Mouse (Mus musculus) kidney, adult 2 months (tissue): ENCODE results near the gene Prkci. TPM values are rescaled to one million over a fixed set of nuclear protein-coding genes. Genes with fewer than 3 reads are reported as not detected.

Source experiments
- DNase-seq: peaks from one replicate; pipeline ENCODE4 v3.0.0; 2021
- H3K27ac ChIP-seq: fragments of 200-500 bp; 2 replicates; pipeline ENCODE4 v1.5.1; 2012; ENCODE audit warnings: low read depth, low read length, control low read depth, inconsistent platforms; ENCODE audit not compliant: insufficient read depth
- H3K27me3 ChIP-seq: fragments of 200-500 bp; replicated peaks from 2 replicates; pipeline ENCODE4 v1.6.1; 2012; ENCODE audit warnings: mild to moderate bottlenecking, moderate library complexity, low read length, inconsistent platforms; ENCODE audit not compliant: control insufficient read depth, insufficient read depth
- H3K36me3 ChIP-seq: fragments of 200-500 bp; 2 replicates; pipeline ENCODE4 v1.6.1; 2012; ENCODE audit warnings: mild to moderate bottlenecking, moderate library complexity, low read length, inconsistent platforms; ENCODE audit not compliant: control insufficient read depth, insufficient read depth
- H3K4me1 ChIP-seq: fragments of 200-500 bp; 2 replicates; pipeline ENCODE4 v1.6.1; 2011; ENCODE audit warnings: low read length; ENCODE audit not compliant: control insufficient read depth, insufficient read depth
- H3K4me3 ChIP-seq: fragments of 200-500 bp; 2 replicates; pipeline ENCODE4 v1.5.1; 2011; ENCODE audit warnings: mild to moderate bottlenecking, low read depth, low read length, control low read depth; ENCODE audit not compliant: insufficient read depth
- CTCF ChIP-seq: fragments of 200-500 bp; conservative IDR thresholded peaks from 2 replicates; pipeline ENCODE4 v1.5.1; 2011; ENCODE audit warnings: low read depth, mild to moderate bottlenecking, control low read depth, low read length, moderate library complexity, mixed read lengths; ENCODE audit not compliant: insufficient read depth, insufficient read length
- POLR2A ChIP-seq: fragments of 200-500 bp; IDR thresholded peaks from one replicate; pipeline ENCODE4 v1.6.1; 2011; ENCODE audit warnings: low read depth, low read length, control low read depth
- WGBS: fragments of 180-500 bp; shearing (Covaris S2); methylation state at CpG from one replicate; pipeline ENCODE4 v1.1.7; 2018; 5-methylcytosine and 5-hydroxymethylcytosine counted together
- polyA plus RNA-seq: library from polyadenylated mRNA; depleted of rRNA; stranded (reverse); fragments of >200 nt; gene quantifications from 2 replicates; pipeline ENCODE4 v1.2.3, GENCODE M21; 2012

Gene Prkci
- polyA plus RNA-seq, 1 experiment, result 16.4 TPM

- H3K27ac ChIP-seq, result peak overlapping the region; percentile 40; the same call in 1 of the 2 replicates
- WGBS, result 62% methylated on average over 6 of the region's 6 CpGs
- H3K4me1 ChIP-seq, result peaks cover 7% of the 10 kb centered on the region; the same call in 1 of the 2 replicates
- H3K4me3 ChIP-seq, result no peak overlapping the region
- no peaks in the 10 kb centered on the region for H3K27me3 ChIP-seq
- no peak for TF ChIP-seq POLR2A
- TF ChIP-seq CTCF, result no peak
- peak; percentile 70 for DNase-seq
- no peaks in the 10 kb centered on the region for H3K36me3 ChIP-seq
Measured at GRCm38 (mm10) chr3:31077068-31077703, 81.6 kb downstream of the Prkci start.

DNA sequence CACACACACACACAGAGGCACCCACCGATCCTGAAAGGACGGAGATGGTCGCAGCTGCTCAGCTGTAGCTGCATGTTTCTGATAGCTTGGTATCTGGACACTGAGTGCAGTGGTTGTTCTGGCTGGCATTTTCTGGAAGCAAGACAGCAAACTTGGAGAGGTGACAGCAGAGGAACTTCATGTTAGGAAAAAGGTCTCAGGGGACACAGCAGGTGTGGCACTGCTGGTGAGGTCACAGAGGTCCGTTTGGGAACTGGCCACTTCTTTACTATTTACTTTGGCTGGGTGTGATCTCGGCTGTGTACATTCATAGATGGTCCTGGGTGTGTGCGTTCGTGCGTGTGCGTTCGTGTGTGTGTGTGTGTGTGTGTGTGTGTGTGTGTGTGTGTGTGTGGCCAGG lies 83.9 kb downstream of the Prkci start:
- Histone ChIP-seq H3K27me3 (no peaks in the 10 kb centered on the region), H3K36me3 (no peaks in the 10 kb centered on the region), H3K4me1 (peaks cover 9% of the 10 kb centered on the region; the same call in 1 of the 2 replicates), H3K27ac (no peak overlapping the region), H3K4me3 (no peak overlapping the region)
- TF ChIP-seq CTCF, result no peak
- no peak for TF ChIP-seq POLR2A
- peak; percentile 36 for DNase-seq
- WGBS, result 46% methylated on average over 10 of the region's 10 CpGs

- Histone ChIP-seq H3K27ac (no peak overlapping the region), H3K4me3 (no peak overlapping the region)
- WGBS, result 52% methylated on average over 10 of the region's 10 CpGs
Measured at GRCm38 (mm10) chr3:31080791-31081502, 85.4 kb downstream of the Prkci start.

DNA sequence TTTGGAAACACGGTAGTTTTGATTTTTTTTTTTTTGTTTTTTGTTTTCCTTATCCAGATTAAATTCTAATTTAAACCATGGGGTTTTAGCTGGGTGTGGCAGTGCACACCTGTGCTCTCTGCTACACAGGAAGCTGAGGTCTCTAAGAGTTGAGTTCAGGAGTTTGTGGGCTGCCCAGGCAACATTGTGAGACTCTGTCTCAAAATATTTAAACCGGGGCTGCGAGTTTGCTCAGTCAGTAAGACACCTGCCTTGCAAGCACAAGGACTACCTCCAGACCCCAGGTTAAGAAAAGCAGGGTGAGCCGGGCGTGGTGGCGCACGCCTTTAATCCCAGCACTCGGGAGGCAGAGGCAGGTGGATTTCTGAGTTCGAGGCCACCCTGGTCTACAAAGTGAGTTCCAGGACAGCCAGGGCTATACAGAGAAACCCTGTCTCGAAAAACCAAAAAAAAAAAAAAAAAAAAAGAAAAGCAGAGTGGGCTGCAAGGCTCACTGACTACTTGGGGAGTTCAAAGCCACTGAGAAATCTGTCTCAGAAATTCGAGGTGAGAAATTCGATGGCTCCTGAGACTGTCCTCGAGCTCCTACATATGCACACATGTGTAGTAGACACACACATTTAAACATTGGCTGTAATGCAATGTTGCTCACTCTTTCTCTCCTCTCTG lies 87.4 kb downstream of the Prkci start:
- no peak overlapping the region for H3K4me3 ChIP-seq
- no peak overlapping the region for H3K27ac ChIP-seq
- 83% methylated on average over 12 of the region's 13 CpGs for WGBS
- no peak for TF ChIP-seq CTCF
- no peaks in the 10 kb centered on the region for H3K27me3 ChIP-seq
- no peaks in the 10 kb centered on the region for H3K36me3 ChIP-seq
- DNase-seq, result no peak
- H3K4me1 ChIP-seq, result peaks cover 2% of the 10 kb centered on the region; the same call in 1 of the 2 replicates

More at GRCm38 (mm10) chr3:31080791-31081502, 85.4 kb downstream of the Prkci start:
- H3K36me3 ChIP-seq, result no peaks in the 10 kb centered on the region
- DNase-seq, result peak; percentile 79
- no peaks in the 10 kb centered on the region for H3K27me3 ChIP-seq
- H3K4me1 ChIP-seq, result peaks cover 9% of the 10 kb centered on the region; the same call in 1 of the 2 replicates
- no peak for TF ChIP-seq CTCF

- Histone ChIP-seq H3K27ac (no peak overlapping the region), H3K36me3 (no peaks in the 10 kb centered on the region), H3K4me3 (no peak overlapping the region), H3K27me3 (no peaks in the 10 kb centered on the region), H3K4me1 (peaks cover 2% of the 10 kb centered on the region; the same call in 1 of the 2 replicates)
- DNase-seq, result peak; percentile 84
- no peak for TF ChIP-seq CTCF
- no peak for TF ChIP-seq POLR2A
- 11% methylated on average over 12 of the region's 12 CpGs for WGBS
Measured at GRCm38 (mm10) chr3:31083507-31084245, 88.1 kb downstream of the Prkci start.

DNA sequence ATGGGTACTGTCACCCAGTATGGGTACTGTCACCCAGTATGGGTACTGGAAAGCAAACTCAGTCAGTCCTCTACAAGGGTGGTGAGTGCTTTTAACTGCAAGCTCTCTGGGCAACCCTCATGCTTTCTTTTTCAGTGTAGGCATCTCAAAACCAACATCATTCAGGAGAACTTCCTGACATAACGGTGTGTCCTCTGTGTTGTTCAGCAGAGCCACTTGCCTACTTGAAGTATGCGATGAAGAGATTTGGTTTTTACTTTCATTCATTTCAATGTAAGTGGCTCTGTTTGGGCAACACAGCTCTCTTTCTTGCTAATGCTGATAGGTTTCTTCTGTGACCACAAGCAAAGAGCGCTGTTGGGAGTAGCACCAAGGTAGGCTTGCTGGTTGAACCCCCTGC lies 89.5 kb downstream of the Prkci start:
- Histone ChIP-seq H3K4me1 (peaks cover 2% of the 10 kb centered on the region; the same call in 1 of the 2 replicates), H3K4me3 (no peak overlapping the region), H3K27ac (no peak overlapping the region), H3K27me3 (no peaks in the 10 kb centered on the region), H3K36me3 (no peaks in the 10 kb centered on the region)
- no peak for TF ChIP-seq POLR2A
- TF ChIP-seq CTCF, result no peak
- 89% methylated on average over 3 of the region's 3 CpGs for WGBS
- DNase-seq, result no peak
